In the genomic region with DNA sequence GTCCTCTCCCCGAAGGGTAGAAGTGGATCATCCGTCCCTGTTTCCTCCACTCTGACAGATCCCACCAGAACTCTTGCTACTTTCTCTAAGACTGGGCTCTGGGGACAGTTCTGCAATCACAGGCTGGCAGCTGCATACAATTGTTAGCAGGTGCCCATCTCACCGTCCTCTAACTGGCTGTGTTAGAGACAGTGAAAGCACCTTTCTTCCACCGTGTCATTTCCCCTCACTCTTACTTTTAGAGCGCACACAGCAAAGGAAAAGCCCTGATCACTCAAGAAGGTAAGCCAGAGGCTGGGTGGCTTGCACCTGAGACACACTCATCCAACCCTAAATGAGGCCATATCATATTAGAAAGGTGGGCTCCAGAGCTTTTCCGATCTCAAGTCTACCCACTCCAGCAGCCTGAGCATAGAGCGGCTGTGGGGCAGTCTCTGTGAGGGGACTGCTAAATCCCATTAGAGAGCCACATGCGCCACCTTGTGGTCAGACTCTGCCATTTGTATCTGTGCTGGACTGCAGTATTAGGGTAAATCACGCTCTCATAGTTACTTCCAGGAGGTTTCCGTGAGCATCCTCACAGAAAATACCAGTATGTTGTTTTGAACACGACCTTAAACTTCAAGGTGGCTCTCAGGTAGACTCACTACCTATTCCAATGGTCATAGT, we compare ENCODE assay signal across 8 mouse cellular contexts. TPM values are rescaled to one million over a fixed set of nuclear protein-coding genes. Genes with fewer than 3 reads are reported as not detected.
A peak's percentile ranks its signal among the peaks of the same experiment; 100 is the strongest.
DNase-seq lines count a peak whose midpoint lies in the region; ATAC-seq and TF ChIP-seq lines count a peak whose summit lies in the region.

No protein-coding gene starts in this region.

- peak overlapping the region; percentile 4 to 13; a peak in 1 of 4 replicates for H3K4me3 ChIP-seq in heart, embryonic 14.5 days (ENCODE audit: control insufficient read depth in 1 of 2, insufficient read depth in 1 of 2, low read depth in 1 of 2, low read length in 2 of 2)
- no peak overlapping the region for H3K4me3 ChIP-seq in liver, embryonic 11.5 days (ENCODE audit: low read depth, low read length)
- no peak overlapping the region; the same call in 1 of the 2 replicates for H3K4me3 ChIP-seq in stomach, embryonic 15.5 days (replicated peaks)

- no peak overlapping the region for H3K27ac ChIP-seq in heart, embryonic 14.5 days (replicated peaks in 1 of 2; ENCODE audit: control insufficient read depth in 1 of 2, insufficient read depth in 1 of 2, low read depth in 2 of 2, low read length in 2 of 2)
- H3K27ac ChIP-seq in liver, embryonic 11.5 days (ENCODE audit: low read depth, low read length): no peak overlapping the region
- no peak overlapping the region for H3K27ac ChIP-seq in stomach, embryonic 15.5 days

- peak; percentile 56 for DNase-seq in CD4-positive helper T cell, adult 2 months (ENCODE audit: low read depth, low spot score)
- peak; percentile 95 for DNase-seq in brain, embryonic 14.5 days (ENCODE audit: low read depth)
- DNase-seq in fibroblast of lung, adult 2 months (ENCODE audit: low read depth): peak; percentile 48
- DNase-seq in kidney, postnatal 10 days: peak; percentile 95
- peak; percentile 71 for DNase-seq in liver, embryonic 11.5 days (ENCODE audit: low spot score)
- peak; percentile 90 for DNase-seq in neural tube, embryonic 10.5 days (ENCODE audit: extremely low spot score, low spot score)

- H3K9me3 ChIP-seq in heart, embryonic 14.5 days (ENCODE audit: control insufficient read depth, low read length): no peaks in the 10 kb centered on the region
- no peaks in the 10 kb centered on the region for H3K9me3 ChIP-seq in liver, embryonic 11.5 days (ENCODE audit: control insufficient read depth, low read length)
- no peaks in the 10 kb centered on the region for H3K9me3 ChIP-seq in stomach, embryonic 15.5 days

- H3K4me2 ChIP-seq in heart, embryonic 14.5 days (ENCODE audit: low read length): peak overlapping the region; percentile 58
- H3K4me2 ChIP-seq in liver, embryonic 11.5 days: peak overlapping the region; percentile 37; the same call in 1 of the 2 replicates
- peak overlapping the region; percentile 46 for H3K4me2 ChIP-seq in stomach, embryonic 15.5 days

- no peaks in the 10 kb centered on the region for H3K4me1 ChIP-seq in heart, embryonic 14.5 days (ENCODE audit: control insufficient read depth in 2 of 2, insufficient read depth in 2 of 2, low read length in 2 of 2)
- no peaks in the 10 kb centered on the region for H3K4me1 ChIP-seq in liver, embryonic 11.5 days (replicated peaks; ENCODE audit: control insufficient read depth, insufficient read depth, low read length)
- H3K4me1 ChIP-seq in stomach, embryonic 15.5 days: no peaks in the 10 kb centered on the region

- H3K36me3 ChIP-seq in heart, embryonic 14.5 days (ENCODE audit: control insufficient read depth, insufficient read depth, low read length): no peaks in the 10 kb centered on the region
- no peaks in the 10 kb centered on the region for H3K36me3 ChIP-seq in liver, embryonic 11.5 days (ENCODE audit: control insufficient read depth, insufficient read depth, low read length)
- H3K36me3 ChIP-seq in stomach, embryonic 15.5 days: no peaks in the 10 kb centered on the region

- H3K9ac ChIP-seq in heart, embryonic 14.5 days (ENCODE audit: low read length): no peak overlapping the region
- no peak overlapping the region for H3K9ac ChIP-seq in liver, embryonic 11.5 days (ENCODE audit: low read depth, low read length)
- no peak overlapping the region for H3K9ac ChIP-seq in stomach, embryonic 15.5 days

- no peaks in the 10 kb centered on the region for H3K27me3 ChIP-seq in heart, embryonic 14.5 days (ENCODE audit: control insufficient read depth, insufficient read depth, low read length)
- H3K27me3 ChIP-seq in liver, embryonic 11.5 days (replicated peaks; ENCODE audit: control insufficient read depth, insufficient read depth, low read length): no peaks in the 10 kb centered on the region
- no peaks in the 10 kb centered on the region for H3K27me3 ChIP-seq in stomach, embryonic 15.5 days (replicated peaks)

- WGBS in heart, embryonic 14.5 days: 19% methylated on average over 11 of the region's 11 CpGs
- WGBS in liver, embryonic 11.5 days: 20% methylated on average over 11 of the region's 11 CpGs
- 21% methylated on average over 11 of the region's 11 CpGs for WGBS in stomach, embryonic 15.5 days

- peak; percentile 56; the same call in 1 of the 2 replicates for ATAC-seq in heart, embryonic 14.5 days (ENCODE audit: insufficient number of reproducible peaks, insufficient read depth, low FRiP score, low read depth)
- peak; percentile 75 for ATAC-seq in liver, embryonic 11.5 days (replicated peaks; ENCODE audit: low FRiP score)
- ATAC-seq in stomach, embryonic 15.5 days (ENCODE audit: insufficient read depth, low FRiP score, low read depth): peak; percentile 83

- no peak for TF ChIP-seq POLR2A in brain, embryonic 14.5 days (IDR thresholded peaks at IDR 0.05; ENCODE audit: borderline replicate concordance, extremely low read depth, insufficient read depth, insufficient read length, poor library complexity, severe bottlenecking)

- TF ChIP-seq CTCF in brain, embryonic 14.5 days (IDR thresholded peaks at IDR 0.05; ENCODE audit: borderline replicate concordance, extremely low read depth, insufficient read depth, insufficient read length): peak; percentile 92

RNA-seq across cellular contexts. Expression of a gene that starts 27.8 kb away (rescaled TPM):
- 0.40 and 0.55 TPM in 2 replicates for polyA plus RNA-seq in brain, embryonic 14.5 days (2012; rRNA removed)
- polyA plus RNA-seq in heart, embryonic 14.5 days (2014; fragmentation: Nextera tagmentation; extraction: Ambion mirVana): 0.23 and 0.30 TPM in 2 replicates
- polyA plus RNA-seq in liver, embryonic 11.5 days (2014; fragmentation: Nextera tagmentation; extraction: Ambion mirVana): 0.36 and 0.48 TPM in 2 replicates
- 8.8 and 8.9 TPM in 2 replicates for polyA plus RNA-seq in stomach, embryonic 15.5 days (2015; fragmentation: Nextera tagmentation; extraction: Ambion mirVana)

RNA-seq across cellular contexts. Expression of a gene that starts 30.2 kb away (rescaled TPM):
- polyA plus RNA-seq in brain, embryonic 14.5 days (2012; rRNA removed): not detected in 2 replicates
- 0.35 and 0.47 TPM in 2 replicates for polyA plus RNA-seq in heart, embryonic 14.5 days (2014; fragmentation: Nextera tagmentation; extraction: Ambion mirVana)
- polyA plus RNA-seq in liver, embryonic 11.5 days (2014; fragmentation: Nextera tagmentation; extraction: Ambion mirVana): not detected in 2 replicates
- not detected in 2 replicates for polyA plus RNA-seq in stomach, embryonic 15.5 days (2015; fragmentation: Nextera tagmentation; extraction: Ambion mirVana)

Comparison
In these comparisons a context has a peak if more than half of its experiments do, and no peak if none do; other contexts are left out.
1. H3K4me3 ChIP-seq: peak in heart, embryonic 14.5 days (2 of 2); none in liver, embryonic 11.5 days (single experiment) and stomach, embryonic 15.5 days (single experiment).
2. Peak in every context shown above with its lines, with median percentiles within 50 percentile points of each other: DNase-seq, ATAC-seq and H3K4me2 ChIP-seq.